Mouse (Mus musculus): ENCODE results near the gene Map3k14. TPM values are rescaled to one million over a fixed set of nuclear protein-coding genes. Genes with fewer than 3 reads are reported as not detected.
"Not testable (repeated sequence)": the region's sequence is repeated elsewhere in the genome, so short reads cannot be mapped to it uniquely, and the experiment has no call there.

The Map3k14 gene
- total and polyA plus RNA-seq, 2 experiments: 1.4 to 2.1 TPM

DNA sequence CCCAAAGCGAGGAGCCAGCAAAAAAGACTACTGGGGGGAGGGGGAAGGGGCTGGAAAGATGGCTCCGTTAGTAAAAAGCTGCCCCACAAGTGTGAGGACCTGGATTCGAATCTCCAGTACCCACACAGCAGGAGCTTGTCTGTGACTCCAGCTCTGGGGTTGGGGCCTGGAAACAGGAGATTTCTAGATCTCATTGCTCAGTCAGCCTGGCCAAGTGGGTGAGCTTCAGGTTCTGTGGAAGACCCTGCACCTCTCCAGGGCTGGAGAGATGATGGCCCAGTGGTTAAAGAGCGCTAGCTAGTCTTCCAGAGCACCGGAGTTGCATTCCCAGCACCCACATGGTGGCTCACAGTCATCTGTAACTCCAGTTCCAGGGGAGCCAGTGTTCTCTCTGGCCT, 25.6 kb upstream of the Map3k14 start:
- no peak overlapping the region for H3K4me3 ChIP-seq (ENCODE audit: insufficient read depth, low read depth, low read length)
- H3K79me2 ChIP-seq (ENCODE audit: control insufficient read depth, insufficient read depth, low read length): no peaks in the 10 kb centered on the region
- no peaks in the 10 kb centered on the region for H3K36me3 ChIP-seq (ENCODE audit: control insufficient read depth, insufficient read depth, low read length)
- TF ChIP-seq CTCF (IDR thresholded peaks at IDR 0.05; ENCODE audit: low read depth, low read length): no peak
- no peak for TF ChIP-seq POLR2A (IDR thresholded peaks at IDR 0.05; ENCODE audit: extremely low read depth, insufficient read depth, low read length)
- peaks cover 4% of the 10 kb centered on the region; the same call in 1 of the 2 replicates for H3K4me1 ChIP-seq (ENCODE audit: control insufficient read depth, insufficient read depth, low read length)
- 67% methylated on average over 5 of the region's 5 CpGs for WGBS
- no peak for DNase-seq (ENCODE audit: extremely low read depth, low read depth, low spot score)
- H3K27ac ChIP-seq (replicated peaks; ENCODE audit: insufficient read depth, low read depth, low read length): no peak overlapping the region
- H3K27me3 ChIP-seq (ENCODE audit: control insufficient read depth, insufficient read depth, low read length): no peaks in the 10 kb centered on the region
- H3K9ac ChIP-seq (ENCODE audit: low read depth, low read length): no peak overlapping the region

DNA sequence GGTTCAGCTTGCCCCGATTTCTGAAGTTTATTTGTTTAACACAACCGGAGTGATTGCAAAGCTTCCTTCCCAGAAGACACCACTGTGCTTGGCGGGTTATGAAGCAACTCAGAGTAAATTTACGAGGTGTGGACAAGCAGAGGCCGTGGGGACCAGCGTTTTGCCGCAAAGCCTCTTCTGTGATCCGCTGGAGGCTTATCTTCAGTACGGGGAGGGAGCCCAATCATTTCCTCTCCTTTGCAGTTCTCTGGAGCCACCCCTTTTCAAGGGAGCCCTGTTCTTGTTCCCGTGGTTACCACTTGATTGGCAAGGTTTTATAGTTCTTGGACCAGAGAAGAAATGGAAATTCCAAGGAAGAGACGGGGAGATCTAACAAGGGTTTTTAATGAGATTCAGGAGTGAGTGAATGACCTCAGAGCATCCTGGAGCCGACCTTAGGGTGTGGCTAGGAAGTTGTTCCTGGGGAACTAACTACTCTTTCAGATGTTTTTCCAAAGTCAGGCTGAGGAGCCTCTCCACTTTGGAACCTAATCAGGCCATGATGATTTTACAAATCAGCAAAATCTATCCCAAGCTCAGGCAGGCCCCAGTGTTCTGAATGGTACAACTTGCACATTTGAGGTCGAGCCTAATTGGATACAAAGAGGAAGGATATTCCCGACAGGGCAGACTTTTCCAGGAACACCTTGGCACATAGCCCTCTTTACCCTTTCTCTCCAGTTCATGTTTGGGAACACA, 25.0 kb upstream of the Map3k14 start:
- H3K27ac ChIP-seq (replicated peaks; ENCODE audit: insufficient read depth, low read depth, low read length): peak overlapping the region; percentile 23; the same call in 1 of the 2 replicates
- TF ChIP-seq POLR2A (IDR thresholded peaks at IDR 0.05; ENCODE audit: extremely low read depth, insufficient read depth, low read length) (no peak), CTCF (IDR thresholded peaks at IDR 0.05; ENCODE audit: low read depth, low read length) (no peak)
- no peaks in the 10 kb centered on the region for H3K79me2 ChIP-seq (ENCODE audit: control insufficient read depth, insufficient read depth, low read length)
- peaks cover 4% of the 10 kb centered on the region; the same call in 1 of the 2 replicates for H3K4me1 ChIP-seq (ENCODE audit: control insufficient read depth, insufficient read depth, low read length)
- no peaks in the 10 kb centered on the region for H3K36me3 ChIP-seq (ENCODE audit: control insufficient read depth, insufficient read depth, low read length)
- no peaks in the 10 kb centered on the region for H3K27me3 ChIP-seq (ENCODE audit: control insufficient read depth, insufficient read depth, low read length)
- no peak overlapping the region for H3K4me3 ChIP-seq (ENCODE audit: insufficient read depth, low read depth, low read length)
- H3K9ac ChIP-seq (ENCODE audit: low read depth, low read length): no peak overlapping the region
- DNase-seq (ENCODE audit: extremely low read depth, low read depth, low spot score): no peak
- WGBS: 13% methylated on average over 14 of the region's 14 CpGs

GRCm38 (mm10) chr11:103290841-103291240, 23.6 kb upstream of the Map3k14 start:
- not testable (repeated sequence) for H3K79me2 ChIP-seq (ENCODE audit: control insufficient read depth, insufficient read depth, low read length); H3K4me1 ChIP-seq (ENCODE audit: control insufficient read depth, insufficient read depth, low read length); H3K9ac ChIP-seq (ENCODE audit: low read depth, low read length); H3K27ac ChIP-seq (replicated peaks; ENCODE audit: insufficient read depth, low read depth, low read length); H3K4me3 ChIP-seq (ENCODE audit: insufficient read depth, low read depth, low read length); DNase-seq (ENCODE audit: extremely low read depth, low read depth, low spot score); H3K36me3 ChIP-seq (ENCODE audit: control insufficient read depth, insufficient read depth, low read length); H3K27me3 ChIP-seq (ENCODE audit: control insufficient read depth, insufficient read depth, low read length)
- WGBS: 93% methylated on average over 7 of the region's 7 CpGs

GRCm38 (mm10) chr11:103288291-103288963, 21.2 kb upstream of the Map3k14 start:
- Histone ChIP-seq H3K4me3 (ENCODE audit: insufficient read depth, low read depth, low read length) (no peak overlapping the region), H3K4me1 (ENCODE audit: control insufficient read depth, insufficient read depth, low read length) (peaks cover 4% of the 10 kb centered on the region; the same call in 1 of the 2 replicates), H3K27ac (replicated peaks; ENCODE audit: insufficient read depth, low read depth, low read length) (no peak overlapping the region), H3K9ac (ENCODE audit: low read depth, low read length) (no peak overlapping the region), H3K27me3 (ENCODE audit: control insufficient read depth, insufficient read depth, low read length) (no peaks in the 10 kb centered on the region), H3K79me2 (ENCODE audit: control insufficient read depth, insufficient read depth, low read length) (no peaks in the 10 kb centered on the region), H3K36me3 (ENCODE audit: control insufficient read depth, insufficient read depth, low read length) (no peaks in the 10 kb centered on the region)
- TF ChIP-seq POLR2A (IDR thresholded peaks at IDR 0.05; ENCODE audit: extremely low read depth, insufficient read depth, low read length) (no peak), CTCF (IDR thresholded peaks at IDR 0.05; ENCODE audit: low read depth, low read length) (no peak)
- WGBS: 71% methylated on average over 16 of the region's 16 CpGs
- no peak for DNase-seq (ENCODE audit: extremely low read depth, low read depth, low spot score)

- Histone ChIP-seq H3K27me3 (ENCODE audit: control insufficient read depth, insufficient read depth, low read length) (no peaks in the 10 kb centered on the region), H3K4me3 (ENCODE audit: insufficient read depth, low read depth, low read length) (no peak overlapping the region), H3K79me2 (ENCODE audit: control insufficient read depth, insufficient read depth, low read length) (no peaks in the 10 kb centered on the region), H3K27ac (replicated peaks; ENCODE audit: insufficient read depth, low read depth, low read length) (no peak overlapping the region), H3K9ac (ENCODE audit: low read depth, low read length) (no peak overlapping the region), H3K4me1 (ENCODE audit: control insufficient read depth, insufficient read depth, low read length) (0 out of 2 replicates have a peak, but pooled peaks cover under 1% of the 10 kb centered on the region), H3K36me3 (ENCODE audit: control insufficient read depth, insufficient read depth, low read length) (no peaks in the 10 kb centered on the region)
- 97% methylated on average over 5 of the region's 5 CpGs for WGBS
- no peak for DNase-seq (ENCODE audit: extremely low read depth, low read depth, low spot score)
- TF ChIP-seq POLR2A (IDR thresholded peaks at IDR 0.05; ENCODE audit: extremely low read depth, insufficient read depth, low read length) (no peak), CTCF (IDR thresholded peaks at IDR 0.05; ENCODE audit: low read depth, low read length) (no peak)
Observed at GRCm38 (mm10) chr11:103286910-103287309, 19.6 kb upstream of the Map3k14 start.

DNA sequence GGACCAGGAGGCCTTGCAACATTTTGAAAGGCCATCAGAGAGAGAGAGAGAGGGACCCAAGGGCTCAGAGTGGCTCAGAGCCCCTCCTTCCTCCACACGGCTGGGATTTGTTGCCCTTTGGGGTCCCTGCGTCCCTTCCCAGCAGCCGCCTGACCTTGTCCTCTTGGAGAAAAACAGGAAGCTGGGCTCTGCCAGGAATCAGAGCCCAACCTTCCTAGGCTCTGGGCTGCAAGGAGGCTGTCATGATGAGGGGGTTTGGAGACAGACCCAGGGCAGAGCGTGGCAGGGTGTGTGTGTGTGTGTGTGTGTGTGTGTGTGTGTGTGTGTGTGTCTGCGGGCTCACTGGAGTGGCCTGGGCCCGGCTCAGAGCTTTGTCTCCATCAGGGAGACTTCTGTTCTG, 18.7 kb upstream of the Map3k14 start:
- H3K27ac ChIP-seq (replicated peaks; ENCODE audit: insufficient read depth, low read depth, low read length): no peak overlapping the region
- H3K27me3 ChIP-seq (ENCODE audit: control insufficient read depth, insufficient read depth, low read length): no peaks in the 10 kb centered on the region
- no peaks in the 10 kb centered on the region for H3K79me2 ChIP-seq (ENCODE audit: control insufficient read depth, insufficient read depth, low read length)
- H3K4me3 ChIP-seq (ENCODE audit: insufficient read depth, low read depth, low read length): no peak overlapping the region
- H3K9ac ChIP-seq (ENCODE audit: low read depth, low read length): no peak overlapping the region
- no peaks in the 10 kb centered on the region for H3K36me3 ChIP-seq (ENCODE audit: control insufficient read depth, insufficient read depth, low read length)
- 74% methylated on average over 6 of the region's 6 CpGs for WGBS
- H3K4me1 ChIP-seq (ENCODE audit: control insufficient read depth, insufficient read depth, low read length): no peaks in the 10 kb centered on the region
- no peak for TF ChIP-seq POLR2A (IDR thresholded peaks at IDR 0.05; ENCODE audit: extremely low read depth, insufficient read depth, low read length)
- TF ChIP-seq CTCF (IDR thresholded peaks at IDR 0.05; ENCODE audit: low read depth, low read length): no peak
- DNase-seq (ENCODE audit: extremely low read depth, low read depth, low spot score): no peak

Measured in liver, adult 2 months (tissue).